Mouse (Mus musculus) thymus, postnatal 14 days (tissue): ENCODE results near the gene Xrn1.
"Not testable (repeated sequence)": the region's sequence is repeated elsewhere in the genome, so short reads cannot be mapped to it uniquely, and the experiment has no call there.

Source experiments
- DNase-seq: peaks from one replicate; pipeline ENCODE4 v3.0.0; 2021

The Xrn1 gene

DNA sequence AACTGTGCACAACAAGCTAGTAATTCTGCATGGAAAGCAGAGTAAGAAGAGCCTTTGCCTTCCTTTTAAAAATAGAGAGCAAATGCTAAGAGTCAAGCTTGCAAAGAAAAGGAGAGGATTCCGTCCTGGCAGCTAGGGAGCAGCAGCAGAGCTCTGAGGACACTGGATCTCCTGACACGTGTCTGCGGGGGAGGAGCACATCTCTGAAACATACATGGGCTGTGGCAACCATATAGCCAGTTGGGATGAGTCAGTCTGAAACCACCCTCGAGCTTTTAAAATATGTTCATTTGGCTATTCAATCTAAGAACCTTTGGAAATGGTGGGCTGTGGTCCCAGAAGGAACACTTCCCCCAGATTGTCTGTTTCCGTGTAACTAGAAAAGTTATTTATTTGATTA lies 100.3 kb downstream of the Xrn1 start:
- no peak for DNase-seq

GRCm38 (mm10) chr9:96056417-96057223 lies 102.1 kb downstream of the Xrn1 start:
- no peak for DNase-seq

DNA sequence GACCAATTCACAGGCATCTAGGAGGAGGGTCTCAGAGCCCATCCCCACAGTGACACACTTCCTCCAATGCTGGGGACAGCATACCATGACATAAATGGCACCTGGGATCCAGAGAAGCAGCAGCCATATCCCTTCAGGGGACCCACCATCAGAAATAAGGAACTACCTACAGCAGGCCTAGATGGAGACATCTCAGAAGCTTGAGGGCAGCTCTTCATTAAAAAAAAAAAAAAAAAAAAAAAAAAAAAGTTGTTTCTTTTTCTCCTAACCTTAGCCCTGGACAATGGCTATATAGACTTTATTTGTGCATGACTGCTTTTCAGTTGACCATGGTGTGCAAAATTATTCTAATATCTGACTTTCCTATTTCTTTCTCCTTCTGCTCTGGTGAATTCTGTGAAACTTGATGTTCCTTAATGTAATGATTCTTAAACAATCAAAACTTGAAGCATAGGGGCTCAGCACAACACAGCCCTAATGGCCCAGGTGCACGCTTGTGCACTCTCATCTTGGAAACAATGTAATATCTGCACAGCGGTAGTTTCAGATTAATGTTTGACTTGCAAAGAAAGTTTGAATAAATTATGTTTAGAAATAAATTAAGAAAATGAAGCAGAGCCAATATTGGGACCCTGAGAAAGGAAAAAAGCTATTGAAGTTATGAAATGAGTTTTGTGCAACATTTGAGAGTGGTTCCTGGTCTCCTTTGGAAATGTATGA lies 108.7 kb downstream of the Xrn1 start:
- DNase-seq: no peak

GRCm38 (mm10) chr9:96063803-96064475 lies 109.4 kb downstream of the Xrn1 start:
- DNase-seq: no peak

GRCm38 (mm10) chr9:96067507-96067906 lies 112.9 kb downstream of the Xrn1 start:
- no peak for DNase-seq

GRCm38 (mm10) chr9:96078752-96079315 lies 124.3 kb downstream of the Xrn1 start:
- no peak for DNase-seq

DNA sequence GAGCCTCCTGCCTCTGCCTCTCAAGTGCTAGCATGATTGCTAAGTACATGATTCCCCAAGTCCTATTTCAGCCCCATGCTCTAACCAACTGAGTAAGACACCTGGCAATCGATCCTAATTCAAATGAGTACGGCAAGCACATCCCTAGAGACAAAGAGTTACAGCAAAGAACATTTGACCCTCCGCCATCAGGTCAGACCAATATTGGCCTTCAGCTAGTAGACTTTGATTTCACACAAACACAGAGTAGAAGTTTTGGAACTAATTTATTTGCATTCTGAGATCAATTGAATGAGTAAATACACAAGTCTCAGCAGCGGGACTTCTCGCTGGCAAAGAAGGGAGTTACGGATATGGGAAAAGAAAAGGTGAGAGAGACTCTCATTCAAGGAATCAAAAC lies 130.7 kb downstream of the Xrn1 start:
- DNase-seq: no peak

GRCm38 (mm10) chr9:96087671-96088070 lies 133.1 kb downstream of the Xrn1 start:
- no peak for DNase-seq

- DNase-seq: not testable (repeated sequence)
These were observed 133.9 kb downstream of the Xrn1 start for GRCm38 (mm10) chr9:96088456-96088855.

- not testable (repeated sequence) for DNase-seq
These were observed 138.1 kb downstream of the Xrn1 start for GRCm38 (mm10) chr9:96092637-96093036.

GRCm38 (mm10) chr9:96093221-96093620 lies 138.7 kb downstream of the Xrn1 start:
- no peak for DNase-seq

- no peak for DNase-seq
These were observed 139.8 kb downstream of the Xrn1 start for GRCm38 (mm10) chr9:96094341-96094740.

GRCm38 (mm10) chr9:96095192-96095591 lies 140.6 kb downstream of the Xrn1 start:
- no peak for DNase-seq

DNA sequence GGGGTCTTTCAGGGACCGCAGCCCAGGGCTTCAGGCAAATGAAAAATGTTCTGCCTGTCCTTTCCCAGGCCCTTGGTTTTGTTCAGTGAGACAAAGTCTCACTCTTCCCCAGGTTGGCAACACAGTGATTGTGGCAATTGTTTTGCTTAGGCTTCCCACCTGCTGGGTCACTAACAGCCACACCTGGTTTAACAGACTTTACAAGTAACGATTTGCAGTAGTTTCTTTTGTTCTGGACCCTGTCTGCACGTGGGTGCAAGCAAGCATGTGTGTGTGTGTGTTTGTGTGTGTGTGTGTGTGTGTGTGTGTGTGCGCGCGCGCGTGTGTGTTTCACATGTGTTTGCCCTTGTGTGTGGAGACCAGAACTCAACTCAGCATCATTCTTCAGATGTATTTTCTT lies 148.3 kb downstream of the Xrn1 start:
- no peak for DNase-seq
